Mouse (Mus musculus): ENCODE data around the gene Gpr179.
"Not testable (repeated sequence)": the region's sequence is repeated elsewhere in the genome, so short reads cannot be mapped to it uniquely, and the experiment has no call there.

GRCm38 (mm10) chr11:97321894-97322600, 29.8 kb downstream of the Gpr179 start:
- TF ChIP-seq POLR2A (IDR thresholded peaks at IDR 0.05; ENCODE audit: insufficient read length, low read depth); USF1 (IDR thresholded peaks at IDR 0.05; ENCODE audit: low read depth); POLR2AphosphoS2 (IDR thresholded peaks at IDR 0.05; ENCODE audit: insufficient read length, low read depth); MAX (IDR thresholded peaks at IDR 0.05; ENCODE audit: low read depth); TCF12 (IDR thresholded peaks at IDR 0.05; ENCODE audit: insufficient read depth, poor library complexity, severe bottlenecking); REST (IDR thresholded peaks at IDR 0.05; ENCODE audit: insufficient read depth, insufficient read length): not testable (repeated sequence)

Measured in myocyte (in vitro differentiated cells).